Mouse (Mus musculus): Measurements from ENCODE around the gene H2afx. TPM values are rescaled to one million over a fixed set of nuclear protein-coding genes. Genes with fewer than 3 reads are reported as not detected.
"Not testable (repeated sequence)": the region's sequence is repeated elsewhere in the genome, so short reads cannot be mapped to it uniquely, and the experiment has no call there.

Gene H2afx
- total RNA-seq, 2 experiments from 2014 or later = 7.8 to 10.4 TPM

DNA sequence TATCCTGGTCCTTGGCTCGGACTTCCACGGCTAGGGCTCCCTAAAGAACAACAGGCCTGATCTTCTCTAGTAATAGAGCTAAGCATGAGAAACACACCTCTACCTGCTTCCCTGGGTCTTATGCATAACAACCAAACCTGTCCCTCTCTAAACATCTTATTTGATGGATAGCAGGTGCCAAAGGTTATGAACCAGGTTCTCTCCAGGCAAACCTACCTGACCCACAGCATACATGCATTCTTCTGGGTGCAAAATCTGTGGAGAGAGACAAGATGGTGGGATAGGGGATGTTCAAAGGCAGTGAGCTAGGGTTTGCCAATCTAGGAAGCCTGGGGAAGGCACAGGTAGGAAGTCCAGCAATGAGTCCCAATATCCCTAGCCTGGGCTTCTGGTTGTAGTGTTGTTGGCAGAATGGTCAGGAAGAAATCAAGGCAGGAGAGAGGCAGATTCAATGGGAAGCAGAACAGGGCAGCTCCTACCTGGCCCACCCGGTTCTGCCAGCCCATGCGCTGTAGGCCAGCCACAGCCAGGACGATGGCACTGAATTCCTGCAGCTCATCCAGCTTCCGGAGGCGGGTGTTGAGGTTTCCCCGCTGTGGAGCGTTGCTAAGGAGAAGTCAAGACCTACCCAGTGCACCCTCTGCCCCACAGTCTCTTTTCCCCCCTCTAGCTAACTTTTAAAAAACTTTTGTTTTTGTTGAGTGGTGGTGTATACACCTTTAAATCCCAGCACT is 3.1 kb downstream of the H2afx start:
- no peak for DNase-seq (ENCODE audit: low spot score)

DNA sequence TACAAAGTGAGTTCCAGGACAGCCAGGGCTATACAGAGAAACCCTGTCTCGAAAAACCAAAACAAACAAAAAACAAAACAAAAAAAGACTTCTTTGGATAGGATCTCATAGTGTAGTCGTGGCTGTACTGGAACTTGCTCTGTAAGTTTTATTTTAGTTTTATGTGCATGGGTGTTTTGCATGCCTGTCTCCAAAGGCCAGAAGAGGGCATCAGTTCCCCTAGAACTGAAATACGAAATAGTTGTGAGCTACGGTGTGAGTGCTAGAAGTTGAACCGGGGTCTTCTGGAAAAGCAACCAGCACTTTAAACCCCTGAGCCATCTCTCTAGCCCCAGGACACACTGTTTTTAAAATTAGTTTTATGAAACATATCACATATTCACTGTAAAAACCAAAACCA is 4.1 kb downstream of the H2afx start:
- DNase-seq (ENCODE audit: low spot score) = no peak

DNA sequence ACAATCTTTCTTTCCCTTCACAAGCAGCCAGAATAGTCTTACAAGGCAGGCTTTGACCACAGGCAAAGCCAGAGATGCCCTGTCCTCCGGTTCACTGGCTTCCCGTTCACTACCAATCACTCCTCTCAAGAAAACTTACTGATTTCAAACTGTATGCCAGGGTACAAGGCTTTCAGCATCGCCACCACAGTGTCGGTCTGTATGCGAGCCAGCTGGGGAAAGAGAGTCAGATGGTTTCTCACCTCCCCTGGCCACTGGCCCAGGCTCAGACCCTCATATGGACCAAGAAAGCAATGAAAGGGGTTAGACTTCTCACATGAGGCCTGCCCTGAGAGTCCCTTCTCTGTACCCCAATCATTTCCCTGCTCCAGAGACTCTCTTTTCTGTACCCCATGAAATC is 7.0 kb downstream of the H2afx start:
- no peak for DNase-seq (ENCODE audit: low spot score)

DNA sequence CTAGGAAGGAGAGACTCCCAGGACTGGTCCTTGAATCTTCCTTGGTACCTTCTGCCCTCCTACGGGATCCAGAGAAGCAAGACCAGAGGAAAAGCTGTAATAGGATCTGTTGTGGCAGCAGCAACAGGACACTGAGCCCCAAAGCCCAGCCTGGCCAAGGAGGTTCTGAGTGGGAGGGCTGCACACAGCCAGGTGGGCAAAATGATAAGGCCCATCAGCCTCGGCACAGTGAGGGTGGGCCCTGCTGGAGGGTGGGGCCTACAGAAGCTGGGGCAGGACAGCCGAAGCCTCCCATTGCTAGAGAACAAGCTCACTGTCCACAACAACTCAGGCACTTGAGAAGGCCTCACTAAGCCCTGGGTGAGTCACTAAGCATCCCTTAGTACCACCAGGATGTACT is 7.7 kb downstream of the H2afx start:
- DNase-seq (ENCODE audit: low spot score) = no peak

DNA sequence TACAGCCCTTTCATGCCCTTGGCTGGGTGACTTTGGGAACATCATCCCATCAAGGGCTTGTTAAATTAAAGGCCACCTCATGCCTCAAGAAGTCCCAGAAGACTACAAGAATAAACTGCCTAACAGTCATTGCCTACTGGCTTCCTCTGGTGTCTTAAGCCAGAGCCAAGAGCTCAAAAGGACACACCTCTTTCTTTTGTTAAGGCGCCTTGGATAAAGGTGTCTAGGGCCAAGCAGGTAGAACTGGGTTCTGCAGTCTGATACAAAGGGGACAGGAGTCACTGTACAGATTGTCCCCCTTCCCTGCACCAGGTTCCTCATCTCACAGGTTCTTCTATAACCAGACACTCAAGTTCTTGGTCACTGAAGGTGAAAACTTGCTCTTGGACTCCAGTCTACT is 8.1 kb downstream of the H2afx start:
- DNase-seq (ENCODE audit: low spot score) = no peak

DNA sequence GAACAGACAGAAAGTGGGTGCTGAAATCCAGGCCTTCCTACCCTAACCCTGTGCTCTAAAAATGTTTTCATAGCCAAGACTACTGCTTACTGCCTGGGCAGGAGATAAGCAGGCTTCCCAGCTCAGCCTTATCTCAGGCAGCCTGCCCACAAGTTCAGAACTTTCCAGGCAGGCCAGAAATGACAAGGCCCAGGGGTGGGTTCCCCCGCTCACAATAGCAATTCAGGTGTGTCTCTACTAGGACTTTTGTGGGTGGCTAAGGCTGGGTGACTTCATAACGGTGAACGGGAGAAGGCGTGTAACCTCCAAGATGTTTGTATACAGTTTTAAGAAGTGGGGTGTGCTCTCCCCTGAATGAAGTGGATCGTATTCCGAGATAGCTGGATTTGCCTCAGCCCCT is 8.8 kb downstream of the H2afx start:
- no peak for DNase-seq (ENCODE audit: low spot score)

DNA sequence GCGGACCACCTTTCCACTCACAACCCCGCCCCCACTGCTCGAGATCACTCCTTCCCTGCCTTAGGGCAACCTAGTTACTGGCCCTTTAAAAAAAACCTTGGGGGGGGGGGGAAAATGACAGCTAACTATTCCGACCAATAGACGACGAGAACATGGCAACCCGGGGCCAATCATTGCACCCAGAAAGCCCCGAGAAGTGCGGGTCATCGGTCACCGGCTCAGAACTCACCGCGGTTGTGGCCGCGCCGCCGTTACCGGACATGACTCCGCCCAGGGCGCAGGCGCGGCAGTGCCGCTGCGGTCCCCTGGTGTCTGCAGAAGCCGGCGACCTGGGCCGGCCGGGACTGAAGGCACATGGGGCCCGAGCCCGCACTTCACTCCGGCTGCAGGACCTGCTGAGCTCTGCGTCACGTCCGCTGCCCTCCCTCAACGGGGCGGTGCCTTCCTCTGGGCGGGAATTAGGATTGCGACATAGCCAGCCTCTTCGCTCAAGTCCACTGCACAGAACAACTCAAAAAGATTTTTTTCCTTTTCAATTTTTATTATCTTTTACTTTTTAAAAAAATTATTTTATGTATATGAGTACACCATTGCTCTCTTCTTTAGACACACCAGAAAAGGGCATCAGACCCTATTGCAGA is 9.4 kb downstream of the H2afx start, which contains the start of gene Hmbs:
Hmbs (minus strand) TSS at position 448 of the 641 bp plus-strand sequence.
- DNase-seq (ENCODE audit: low spot score) = peak; percentile 94

DNA sequence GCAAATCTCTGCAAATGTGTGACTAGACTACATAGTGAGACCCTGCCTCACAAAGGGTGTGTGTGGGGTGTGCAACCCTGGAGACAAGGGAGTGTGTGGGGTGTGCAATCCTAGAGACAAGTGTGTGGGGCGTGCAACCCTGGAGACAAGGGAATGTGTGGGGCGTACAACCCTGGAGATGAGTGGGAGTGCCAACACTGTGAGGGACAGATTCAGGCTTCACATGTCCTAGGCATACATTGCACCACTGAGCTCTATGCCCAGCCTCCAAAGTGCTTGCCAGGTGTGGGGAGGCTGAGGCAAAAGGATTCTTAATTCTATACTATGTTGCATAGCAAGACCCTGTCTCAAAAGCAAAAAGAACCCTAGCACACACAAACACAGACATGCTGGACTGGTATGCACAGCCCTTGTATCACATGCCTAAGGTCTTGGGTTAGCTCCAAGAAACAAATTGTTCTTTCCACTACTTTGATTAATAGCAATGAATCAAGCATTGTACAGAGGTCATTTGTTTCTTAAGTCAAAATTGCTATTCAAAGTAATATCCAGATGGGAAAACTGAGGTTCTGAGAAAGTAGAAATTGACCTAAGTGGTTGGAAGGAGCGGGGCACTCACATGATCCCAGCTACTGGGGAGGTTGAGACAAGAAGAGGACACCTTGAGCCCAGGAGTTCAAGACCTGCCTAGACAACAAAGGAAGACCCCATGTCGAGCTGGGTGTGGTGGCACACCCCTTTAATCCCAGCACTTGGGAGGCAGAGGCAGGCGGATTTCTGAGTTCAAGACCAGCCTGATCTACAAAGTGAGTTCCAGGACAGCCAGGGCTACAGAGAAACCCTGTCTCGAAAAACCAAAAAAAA is 11.3 kb downstream of the H2afx start:
- no peak for DNase-seq (ENCODE audit: low spot score)

DNA sequence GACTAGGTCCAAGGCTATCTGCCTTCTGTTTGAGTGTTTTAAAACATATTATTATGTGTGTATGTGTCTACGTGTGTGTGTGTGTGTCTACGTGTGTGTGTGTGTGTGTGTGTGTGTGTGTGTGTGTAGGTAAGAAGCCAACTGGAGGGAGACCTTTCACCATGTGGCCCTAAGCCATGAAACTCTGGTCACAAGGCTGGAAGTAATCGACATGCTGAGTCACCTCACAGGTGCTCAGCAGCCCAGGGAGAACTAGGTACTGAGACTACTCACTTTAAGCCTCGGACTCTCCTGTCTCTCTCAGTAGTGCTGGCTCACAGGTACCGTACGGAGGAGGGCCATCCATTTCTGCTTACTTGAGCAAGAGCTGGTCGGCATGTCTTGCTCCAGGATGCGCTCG is 12.7 kb downstream of the H2afx start:
- DNase-seq (ENCODE audit: low spot score) = no peak

DNA sequence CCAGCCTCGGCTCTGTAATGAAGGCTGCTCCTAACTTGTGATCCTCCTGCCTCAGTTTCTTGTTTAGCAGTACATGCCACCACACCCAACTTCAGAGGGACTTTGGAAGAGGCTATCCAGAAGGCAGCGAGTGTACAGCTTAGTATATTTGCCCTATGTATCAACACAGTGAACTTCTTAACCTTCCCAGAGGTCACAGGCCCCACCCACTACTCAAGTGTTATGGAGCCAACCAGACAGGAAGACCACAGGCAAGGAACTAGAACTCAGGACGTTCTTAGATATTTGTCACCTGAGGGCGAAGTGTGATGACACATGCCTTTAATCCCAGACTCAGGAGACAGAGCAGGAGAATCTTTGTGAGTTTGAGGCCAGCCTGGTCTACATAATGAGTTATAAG is 13.1 kb downstream of the H2afx start:
- DNase-seq (ENCODE audit: low spot score) = no peak

DNA sequence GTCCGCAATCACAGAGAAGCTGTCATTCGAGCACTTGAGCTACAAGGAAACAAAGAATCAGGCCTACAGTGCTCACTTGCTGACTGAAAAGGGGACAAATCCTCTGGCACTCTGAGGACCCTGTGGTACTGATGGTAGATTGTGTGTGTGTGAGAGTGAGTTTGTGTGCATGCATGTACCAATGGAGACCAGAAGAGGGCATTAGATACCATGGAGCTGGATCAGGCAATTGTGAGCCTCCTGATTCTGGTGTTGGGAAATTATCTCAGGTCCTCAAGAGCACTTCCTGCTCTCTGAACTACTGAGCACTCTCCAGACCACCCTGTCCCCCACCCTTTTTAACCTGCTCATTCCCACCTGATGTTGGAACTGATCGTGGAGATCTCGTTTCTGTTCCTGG is 14.1 kb downstream of the H2afx start:
- DNase-seq (ENCODE audit: low spot score) = no peak

DNA sequence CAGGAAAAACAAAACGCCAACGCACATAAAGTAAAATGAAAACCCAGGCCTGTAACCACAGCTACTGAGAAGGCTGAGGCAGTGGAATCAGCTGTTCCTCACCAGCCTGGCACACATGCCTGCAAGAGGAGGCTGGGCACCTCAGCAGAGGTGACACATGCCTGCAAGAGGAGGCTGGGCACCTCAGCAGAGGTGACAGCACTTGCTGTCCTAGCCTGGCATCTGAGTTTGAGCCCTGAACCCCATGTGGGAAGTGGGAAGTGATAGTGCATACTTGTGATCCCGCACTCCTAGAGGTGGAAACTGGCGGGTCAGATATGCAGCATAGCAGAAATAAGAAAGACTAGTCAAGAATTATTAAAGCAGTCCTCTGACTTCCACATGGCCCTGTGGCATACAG is 16.9 kb downstream of the H2afx start:
- no peak for DNase-seq (ENCODE audit: low spot score)

DNA sequence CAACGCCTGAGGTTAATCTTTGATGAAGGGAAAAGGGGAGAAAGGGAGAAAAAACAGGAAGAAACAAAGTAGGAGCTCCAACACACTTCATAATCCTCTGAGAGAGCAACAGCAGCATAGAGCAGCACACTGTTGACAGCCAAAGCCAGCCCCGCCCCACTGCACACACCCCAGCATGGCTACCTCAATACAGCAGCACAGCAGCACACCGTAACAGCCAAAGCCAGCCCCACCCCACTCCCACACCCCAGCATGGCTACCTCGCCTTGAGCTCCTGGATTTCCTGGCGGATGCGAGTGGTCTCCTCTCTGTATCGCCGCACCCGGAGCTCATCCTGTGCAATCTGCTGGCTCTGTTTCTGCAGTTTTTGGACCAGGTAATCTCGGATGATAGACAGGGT is 17.8 kb downstream of the H2afx start:
- DNase-seq (ENCODE audit: low spot score) = no peak

DNA sequence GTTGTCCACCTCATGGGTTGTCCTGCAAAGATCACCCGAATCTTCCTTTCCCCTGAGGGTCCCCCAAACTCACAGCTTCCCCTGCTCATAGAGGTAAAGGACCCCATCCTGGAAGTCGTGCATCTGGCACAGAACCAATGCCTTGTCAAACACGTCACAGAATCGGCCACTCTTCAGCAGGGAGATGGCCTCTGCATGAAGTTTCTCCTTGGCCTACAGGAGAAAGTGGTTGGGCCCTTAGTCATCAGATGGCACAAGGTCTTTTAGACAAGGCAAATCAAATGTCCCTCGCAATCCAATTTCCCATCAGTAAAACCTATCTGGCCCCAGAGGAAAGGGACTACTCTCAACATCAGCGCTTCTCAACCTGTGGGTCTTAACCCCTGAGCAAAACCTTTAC is 18.6 kb downstream of the H2afx start:
- no peak for DNase-seq (ENCODE audit: low spot score)

DNA sequence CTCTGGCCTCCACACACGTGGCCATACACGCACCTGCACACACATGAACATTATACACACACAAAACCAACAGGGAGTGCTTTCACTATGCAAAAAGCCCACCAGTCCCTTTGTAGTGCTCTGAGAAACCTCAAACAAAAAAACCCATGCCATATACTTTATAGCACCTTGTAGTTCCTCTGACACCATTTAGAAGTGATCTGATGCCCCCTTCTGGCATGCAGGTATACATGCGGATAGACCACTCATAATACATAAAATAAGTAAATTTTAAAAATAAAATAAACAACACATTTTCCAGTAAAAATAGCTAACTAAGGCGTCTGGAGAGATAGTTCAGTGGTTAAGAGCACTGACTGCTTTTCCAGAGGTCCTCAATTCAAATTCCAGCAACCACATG is 22.7 kb downstream of the H2afx start:
- no peak for DNase-seq (ENCODE audit: low spot score)

DNA sequence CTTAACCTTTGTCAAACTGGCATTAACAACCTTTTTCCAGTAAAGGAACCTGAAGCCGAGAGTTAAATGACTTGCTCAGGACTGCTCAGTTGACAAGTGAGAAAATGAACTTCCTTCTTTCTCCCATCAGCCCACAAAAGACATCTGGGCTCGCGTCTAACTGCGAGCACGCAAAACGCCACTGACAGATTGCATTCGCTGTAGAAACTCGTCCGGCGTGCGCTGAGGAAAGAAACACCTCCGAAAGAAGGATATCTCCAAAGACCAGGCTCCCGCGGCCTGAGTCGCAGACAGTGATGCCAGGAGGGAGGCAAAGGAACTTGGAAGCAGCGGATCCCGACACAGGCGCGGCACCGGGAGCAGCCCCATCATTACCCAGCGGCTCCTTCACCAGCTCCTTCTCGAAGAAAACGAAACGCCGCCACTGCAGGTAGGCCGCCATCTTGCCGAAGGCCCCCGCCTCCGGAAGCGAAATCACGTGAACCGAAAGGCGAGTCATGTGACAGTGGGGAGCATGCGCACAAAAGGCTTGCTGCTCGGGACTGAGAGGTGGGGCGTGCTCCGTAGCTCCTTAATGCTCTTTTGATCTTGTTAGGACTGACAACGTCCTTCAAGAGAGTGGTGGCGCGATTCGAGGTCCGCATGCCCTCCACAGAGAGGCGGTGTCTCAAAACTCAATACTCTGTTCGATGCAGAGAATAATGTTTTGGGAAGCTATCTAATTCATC is 26.9 kb downstream of the H2afx start, which contains the start of gene Vps11:
Vps11 (minus strand) TSS at position 481 of the 728 bp plus-strand sequence.
- DNase-seq (ENCODE audit: low spot score) = peak; percentile 96

DNA sequence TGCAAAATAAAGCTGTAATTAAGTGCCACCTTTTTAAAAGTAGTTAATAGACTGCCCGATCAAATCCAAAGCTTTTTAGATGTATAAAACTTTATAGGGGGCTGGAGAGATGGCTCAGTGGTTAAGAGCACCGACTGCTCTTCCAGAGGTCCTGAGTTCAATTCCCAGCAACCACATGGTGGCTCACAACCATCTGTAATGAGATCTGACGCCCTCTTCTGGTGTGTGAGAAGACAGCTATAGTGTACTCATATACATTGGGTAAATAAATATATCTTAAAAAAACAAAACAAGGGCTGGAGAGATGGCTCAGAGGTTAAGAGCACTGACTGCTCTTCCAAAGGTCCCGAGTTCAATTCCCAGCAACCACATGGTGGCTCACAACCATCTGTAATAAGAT is 27.4 kb downstream of the H2afx start:
- not testable (repeated sequence) for DNase-seq (ENCODE audit: low spot score)

DNA sequence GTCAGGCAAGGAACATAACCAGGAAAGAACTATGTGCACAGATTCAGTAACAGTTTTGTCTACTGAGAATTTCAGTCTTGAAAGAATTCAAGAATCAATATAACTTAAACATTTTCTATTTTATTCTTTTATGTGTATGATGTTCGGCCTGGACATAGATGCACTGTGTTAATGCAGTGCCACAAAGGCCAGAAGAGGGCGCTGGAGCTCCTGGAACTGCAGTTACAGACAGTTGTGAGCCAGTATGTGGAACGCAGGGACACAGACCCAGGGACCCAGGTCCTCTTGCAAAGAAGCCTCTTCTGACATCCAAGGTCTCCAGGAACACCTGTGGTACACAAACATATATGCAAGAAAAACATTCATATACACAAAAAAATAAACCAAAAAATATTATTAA is 30.0 kb downstream of the H2afx start:
- no peak for DNase-seq (ENCODE audit: low spot score)

DNA sequence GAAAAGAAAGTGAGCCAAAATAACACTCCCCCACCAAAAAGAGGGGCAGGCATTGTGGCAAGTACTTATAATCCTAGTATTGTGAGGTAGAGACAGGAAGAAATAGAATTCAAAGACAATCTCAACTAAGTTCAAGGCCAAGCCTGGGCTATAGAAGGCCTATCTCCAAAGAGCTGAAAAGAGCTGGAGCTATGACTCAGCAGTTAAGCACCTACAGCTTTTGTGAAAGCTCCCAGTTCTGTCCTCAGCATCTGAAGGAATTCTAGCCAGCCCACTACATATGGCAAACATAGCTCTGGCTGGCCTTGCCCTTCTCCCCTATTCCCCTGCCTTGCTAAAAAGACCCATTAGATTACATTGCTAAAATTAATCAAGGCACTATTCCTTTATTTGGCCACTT is 38.9 kb downstream of the H2afx start:
- no peak for DNase-seq (ENCODE audit: low spot score)

DNA sequence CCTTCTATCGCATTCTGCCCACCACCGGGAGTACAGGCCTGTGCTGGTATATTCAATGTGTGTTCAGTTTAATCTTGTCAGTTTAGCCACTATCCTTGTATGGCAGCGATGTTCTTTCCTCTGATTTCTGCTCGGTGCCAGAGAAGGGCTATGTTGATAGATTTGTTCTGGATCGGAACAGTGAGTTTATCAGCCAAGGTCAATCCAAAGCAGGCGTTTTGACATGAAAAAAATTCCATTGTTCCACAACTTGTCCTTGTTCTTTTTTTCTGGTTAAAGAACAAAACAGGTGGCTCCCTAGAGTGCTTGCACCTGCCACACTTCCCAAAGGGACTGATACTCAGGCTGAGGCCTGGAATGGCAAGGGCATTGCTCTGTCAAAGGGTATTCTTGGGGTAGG is 41.6 kb downstream of the H2afx start:
- DNase-seq (ENCODE audit: low spot score) = no peak

DNA sequence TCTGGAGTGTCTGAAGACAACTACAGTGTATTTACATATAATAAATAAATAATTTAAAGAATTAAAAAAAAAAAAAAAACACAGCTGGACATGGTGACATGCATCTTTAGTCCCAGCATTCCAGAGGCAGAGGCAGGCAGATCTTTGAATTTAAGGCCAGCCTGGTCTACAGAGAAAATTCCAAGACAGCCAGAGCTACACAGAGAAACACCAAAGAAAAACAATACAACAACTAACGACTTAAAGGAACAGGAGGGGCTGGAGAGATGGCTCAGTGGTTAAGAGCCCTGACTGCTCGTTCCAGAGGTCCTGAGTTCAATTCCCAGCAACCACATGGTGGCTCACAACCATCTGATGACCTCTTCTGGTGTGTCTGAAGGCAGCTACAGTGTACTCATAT is 42.8 kb downstream of the H2afx start:
- not testable (repeated sequence) for DNase-seq (ENCODE audit: low spot score)

Data from gastrocnemius, adult 18-20 months (tissue).